ENCODE assay signal across 8 mouse cellular contexts in the genomic region with DNA sequence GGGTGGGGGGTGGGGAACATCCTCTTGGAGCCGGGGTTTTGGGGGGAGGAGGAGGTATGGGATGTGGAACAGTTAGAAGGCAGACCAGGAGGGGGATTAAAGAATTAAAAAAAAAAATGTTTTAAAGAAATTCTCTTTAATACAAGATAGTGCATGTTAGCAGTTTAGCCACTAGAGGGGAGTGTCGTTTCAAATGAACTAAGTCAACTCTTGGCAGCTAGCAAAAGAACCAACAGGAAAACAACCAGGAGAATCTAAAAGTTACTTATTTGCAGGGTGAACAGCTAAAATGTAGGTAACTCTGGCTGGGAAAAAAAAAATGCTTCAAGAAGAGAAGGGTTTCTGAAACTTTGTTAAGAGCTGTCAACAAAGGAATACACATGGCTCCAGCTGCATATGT. TPM values are rescaled to one million over a fixed set of nuclear protein-coding genes. Genes with fewer than 3 reads are reported as not detected.
DNase-seq lines count a peak whose midpoint lies in the region; ATAC-seq and TF ChIP-seq lines count a peak whose summit lies in the region.

No protein-coding gene starts in this region.

- H3K4me1 ChIP-seq in CH12.LX (ENCODE audit: control insufficient read depth in 1 of 2, insufficient read depth in 2 of 2) = no peaks in the 10 kb centered on the region
- no peaks in the 10 kb centered on the region for H3K4me1 ChIP-seq in embryonic facial prominence, embryonic 14.5 days (ENCODE audit: control insufficient read depth, insufficient read depth, low read length)

- no peak overlapping the region for H3K27ac ChIP-seq in CH12.LX (ENCODE audit: insufficient read depth, low read depth)
- no peak overlapping the region for H3K27ac ChIP-seq in embryonic facial prominence, embryonic 14.5 days (replicated peaks; ENCODE audit: low read depth, low read length)

- DNase-seq in adrenal gland, postnatal 14 days = peak; percentile 35
- no peak for DNase-seq in adrenal gland, adult 8-10 months
- peak; percentile 18 for DNase-seq in layer of hippocampus, adult 9-10 months (ENCODE audit: low spot score)
- no peak for DNase-seq in layer of hippocampus, postnatal 36 days
- peak; percentile 82 for DNase-seq in CH12.LX (ENCODE audit: extremely low read depth)
- peak; percentile 91 for DNase-seq in embryonic facial prominence, embryonic 14.5 days (ENCODE audit: low spot score)
- DNase-seq in retina, postnatal 7 days (ENCODE audit: low read depth, low spot score) = peak; percentile 41
- no peak for DNase-seq in yolk sac, embryonic 10.5 days (ENCODE audit: low spot score)

- dilution Hi-C loops in CH12.LX (cut with MboI; ENCODE audit: extremely low pct_ligation_motif_present, extremely low pct_unique_long_range_greater_than_20kb, low sequenced_read_pairs) = no loop called here

- H3K4me2 ChIP-seq in CH12.LX (ENCODE audit: insufficient read depth, low read depth, poor library complexity, severe bottlenecking) = no peak overlapping the region
- H3K4me2 ChIP-seq in embryonic facial prominence, embryonic 14.5 days (ENCODE audit: low read depth, low read length) = no peak overlapping the region

- no peak for TF ChIP-seq EP300 in CH12.LX (IDR thresholded peaks at IDR 0.05; ENCODE audit: low read length)

- TF ChIP-seq CTCF in CH12.LX (conservative IDR thresholded peaks at IDR 0.05 in 1 of 2, IDR thresholded peaks at IDR 0.05 in 1 of 2; ENCODE audit: low read depth in 2 of 2, low read length in 2 of 2) = peak; percentile 69 to 98

- no peaks in the 10 kb centered on the region for H3K79me2 ChIP-seq in CH12.LX (replicated peaks; ENCODE audit: control insufficient read depth, extremely low read depth, insufficient read depth, poor library complexity, severe bottlenecking)

- 0% methylated on average over 2 of the region's 2 CpGs for WGBS in embryonic facial prominence, embryonic 14.5 days

- TF ChIP-seq POLR2A in CH12.LX (IDR thresholded peaks at IDR 0.05; ENCODE audit: low read depth, low read length) = no peak

- H3K4me3 ChIP-seq in CH12.LX (replicated peaks in 1 of 3; ENCODE audit: low read depth in 2 of 3, low read length in 2 of 3, poor library complexity in 1 of 3) = no peak overlapping the region
- no peak overlapping the region for H3K4me3 ChIP-seq in embryonic facial prominence, embryonic 14.5 days (ENCODE audit: low read depth, low read length)

- H3K9ac ChIP-seq in CH12.LX (ENCODE audit: insufficient read depth, low read depth) = no peak overlapping the region
- H3K9ac ChIP-seq in embryonic facial prominence, embryonic 14.5 days (ENCODE audit: low read depth, low read length) = no peak overlapping the region

- in situ Hi-C loops in CH12.LX (cut with MboI; ENCODE audit: low pct_ligation_motif_present, low pct_unique_long_range_greater_than_20kb, low sequenced_read_pairs) = loop anchor here (5.0 to 25.0 kb wide), 2 partner anchors 152 to 322 kb away; no protein-coding TSS in a partner anchor

- peaks cover 7% of the 10 kb centered on the region for H3K9me3 ChIP-seq in CH12.LX (replicated peaks; ENCODE audit: low read length)
- H3K9me3 ChIP-seq in embryonic facial prominence, embryonic 14.5 days (ENCODE audit: control insufficient read depth, low read length) = no peaks in the 10 kb centered on the region

- no peak for ATAC-seq in embryonic facial prominence, embryonic 14.5 days (ENCODE audit: low read depth)

- H3K36me3 ChIP-seq in CH12.LX (replicated peaks in 1 of 2; ENCODE audit: control insufficient read depth in 1 of 2, insufficient read depth in 1 of 2, low read length in 1 of 2) = no peaks in the 10 kb centered on the region
- H3K36me3 ChIP-seq in embryonic facial prominence, embryonic 14.5 days (ENCODE audit: control insufficient read depth, insufficient read depth, low read length) = no peaks in the 10 kb centered on the region

- TF ChIP-seq RAD21 in CH12.LX (IDR thresholded peaks at IDR 0.05; ENCODE audit: low read depth, low read length) = no peak; the same call in none of the 2 replicates

- no peaks in the 10 kb centered on the region for H3K27me3 ChIP-seq in CH12.LX (replicated peaks)
- peaks cover 41% of the 10 kb centered on the region for H3K27me3 ChIP-seq in embryonic facial prominence, embryonic 14.5 days (replicated peaks; ENCODE audit: control insufficient read depth, insufficient read depth, low read length)

TF ChIP-seq in CH12.LX, 34 proteins besides CTCF, POLR2A, EP300 and RAD21:
- no peak for TF ChIP-seq CHD2 (IDR thresholded peaks at IDR 0.05; ENCODE audit: low read length)
- TF ChIP-seq UBTF (IDR thresholded peaks at IDR 0.05; ENCODE audit: low read depth, low read length) = no peak
- no peak for TF ChIP-seq ZKSCAN1 (IDR thresholded peaks at IDR 0.05; ENCODE audit: borderline replicate concordance, low read depth, low read length)
- TF ChIP-seq MYC (IDR thresholded peaks at IDR 0.05; ENCODE audit: low read depth, low read length) = peak; percentile 59; the same call in 1 of the 2 replicates
- peak; percentile 86 for TF ChIP-seq ZNF384 (IDR thresholded peaks at IDR 0.05; ENCODE audit: low read depth, low read length)
- TF ChIP-seq NELFE (IDR thresholded peaks at IDR 0.05; ENCODE audit: low read depth, low read length) = peak; percentile 34; the same call in 1 of the 2 replicates
- TF ChIP-seq MAZ (IDR thresholded peaks at IDR 0.05; ENCODE audit: low read depth, low read length) = no peak
- no peak for TF ChIP-seq MAFK (IDR thresholded peaks at IDR 0.05; ENCODE audit: insufficient replicate concordance, low read length)
- TF ChIP-seq SMC3 (IDR thresholded peaks at IDR 0.05; ENCODE audit: low read depth, low read length) = peak; percentile 98
- no peak for TF ChIP-seq CHD1 (IDR thresholded peaks at IDR 0.05; ENCODE audit: low read depth, low read length)
- TF ChIP-seq ZC3H11A (IDR thresholded peaks at IDR 0.05; ENCODE audit: low read depth, low read length) = peak; percentile 98
- no peak for TF ChIP-seq USF2 (conservative IDR thresholded peaks at IDR 0.05; ENCODE audit: low read depth, low read length)
- TF ChIP-seq IRF4 (IDR thresholded peaks at IDR 0.05; ENCODE audit: low read depth, low read length) = peak; percentile 35; the same call in 1 of the 2 replicates
- TF ChIP-seq JUND (conservative IDR thresholded peaks at IDR 0.05; ENCODE audit: low read depth, low read length) = peak; percentile 51; the same call in 1 of the 2 replicates
- no peak for TF ChIP-seq BHLHE40 (IDR thresholded peaks at IDR 0.05; ENCODE audit: low read depth, low read length)

RNA-seq across cellular contexts. Expression of gene Ptger3, which starts 1.5 kb away (rescaled TPM):
- total RNA-seq in adrenal gland, postnatal 14 days (2021) = 8.0 and 11.4 TPM in 2 replicates
- 10 to 100 TPM in 3 of 4 experiments, 1 to 10 TPM in 1; 9.8 to 26.7 (median 17.5) TPM for total RNA-seq in adrenal gland, adult 8-10 months (2022)
- total RNA-seq in layer of hippocampus, postnatal 36 days (2021) = 1 to 10 TPM; 1.8 to 2.0 TPM
- total RNA-seq in CH12.LX (2012; rRNA removed) = not detected in 2 replicates
- not detected in 2 replicates for total RNA-seq in CH12.LX (2014; rRNA removed)
- polyA plus RNA-seq in CH12.LX (2012; ENCODE audit: insufficient read length, low read depth) = 0.06 TPM in 1 of 2 replicates, not detected in the other
- 12.0 and 13.4 TPM in 2 replicates for polyA plus RNA-seq in embryonic facial prominence, embryonic 14.5 days (2014; fragmentation: Nextera tagmentation; extraction: Ambion mirVana)

RNA-seq across cellular contexts. Expression of gene Zranb2, which starts 31.2 kb away (rescaled TPM):
- total RNA-seq in adrenal gland, postnatal 14 days (2021) = 72.5 and 78.9 TPM in 2 replicates
- 10 to 100 TPM; 67.6 to 89.2 (median 75.9) TPM for total RNA-seq in adrenal gland, adult 8-10 months (2022)
- 100 to 1,000 TPM; 137 to 139 TPM for total RNA-seq in layer of hippocampus, postnatal 36 days (2021)
- total RNA-seq in CH12.LX (2012; rRNA removed) (87.5 and 116 TPM in 2 replicates), CH12.LX (2014; rRNA removed) (240 and 260 TPM in 2 replicates)
- polyA plus RNA-seq in CH12.LX (2012; ENCODE audit: insufficient read length, low read depth) = 346 and 358 TPM in 2 replicates
- polyA plus RNA-seq in embryonic facial prominence, embryonic 14.5 days (2014; fragmentation: Nextera tagmentation; extraction: Ambion mirVana) = 94.9 and 95.9 TPM in 2 replicates

Comparison
In these comparisons a context has a peak if more than half of its experiments do, and no peak if none do; other contexts are left out.
1. DNase-seq: peak in adrenal gland, postnatal 14 days (single experiment), layer of hippocampus, adult 9-10 months (single experiment), CH12.LX (single experiment), embryonic facial prominence, embryonic 14.5 days (single experiment) and retina, postnatal 7 days (single experiment); none in adrenal gland, adult 8-10 months (single experiment), layer of hippocampus, postnatal 36 days (0 of 2) and yolk sac, embryonic 10.5 days (single experiment).